Comparison of ENCODE assay signal across 23 mouse cellular contexts in the genomic region with DNA sequence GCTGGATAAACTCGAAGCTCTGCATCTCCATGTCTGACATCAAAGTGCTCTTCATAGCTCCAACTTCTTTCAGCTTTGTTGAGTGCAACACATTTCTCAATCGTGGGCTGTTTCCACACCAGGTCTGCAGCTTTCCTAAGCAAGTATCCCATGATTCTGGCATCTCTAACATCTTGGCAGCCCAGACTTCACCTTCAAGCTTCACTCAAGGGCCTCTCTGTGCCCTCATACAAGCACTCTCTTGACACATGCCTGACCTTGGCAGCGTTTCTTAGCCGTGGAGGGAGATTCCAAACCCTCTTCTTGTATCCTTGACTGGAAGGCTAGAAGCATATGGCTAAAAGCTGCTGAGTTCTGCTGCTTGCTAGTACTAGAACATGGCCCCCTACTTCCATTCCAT. TPM values are rescaled to one million over a fixed set of nuclear protein-coding genes. Genes with fewer than 3 reads are reported as not detected.
"Had no signal": no experiment of that assay in that cellular context is flagged by ENCODE, and none has a peak within 500 bp of the region (broad histone marks: within the 10 kb centered on the region; RNA-seq: fewer than 3 reads in every experiment).

No protein-coding gene starts in this region.

- H3K4me3 ChIP-seq: kidney, embryonic 15.5 days; limb, embryonic 12.5 days; limb, embryonic 15.5 days; midbrain, embryonic 12.5 days; myocyte; neural tube, embryonic 13.5 days had no signal

- ATAC-seq: liver, postnatal 0 days; midbrain, embryonic 16.5 days had no signal

- H3K27ac ChIP-seq: kidney, embryonic 15.5 days; limb, embryonic 12.5 days; limb, embryonic 15.5 days; liver, embryonic 14.5 days; macrophage; midbrain, embryonic 12.5 days; neural tube, embryonic 13.5 days had no signal

- H3K4me1 ChIP-seq: kidney, embryonic 15.5 days; limb, embryonic 12.5 days; limb, embryonic 15.5 days; midbrain, embryonic 12.5 days; neural tube, embryonic 13.5 days had no signal

- H3K9ac ChIP-seq: kidney, embryonic 15.5 days; limb, embryonic 12.5 days; limb, embryonic 15.5 days; liver, embryonic 14.5 days; liver, postnatal 0 days; midbrain, embryonic 12.5 days; neural tube, embryonic 13.5 days had no signal

- H3K4me2 ChIP-seq: kidney, embryonic 15.5 days; limb, embryonic 12.5 days; limb, embryonic 15.5 days; liver, embryonic 11.5 days; midbrain, embryonic 12.5 days; neural tube, embryonic 13.5 days had no signal

- H3K27me3 ChIP-seq: kidney, embryonic 15.5 days; limb, embryonic 12.5 days; limb, embryonic 15.5 days; midbrain, embryonic 12.5 days; neural tube, embryonic 13.5 days had no signal

- H3K36me3 ChIP-seq: limb, embryonic 12.5 days; limb, embryonic 15.5 days; midbrain, embryonic 12.5 days; neural tube, embryonic 13.5 days had no signal

- H3K9me3 ChIP-seq: kidney, embryonic 15.5 days; limb, embryonic 12.5 days; limb, embryonic 15.5 days; midbrain, embryonic 12.5 days; neural tube, embryonic 13.5 days had no signal

- DNase-seq: kidney, adult 11 months; kidney, adult 8-10 months; kidney, postnatal 14 days; kidney, postnatal 4 days; left cerebral cortex, postnatal 4 days; liver, postnatal 0 days; retina, postnatal 1 day; right cerebral cortex, postnatal 25 days; thymus, adult 18-20 months; thymus, postnatal 4 days had no signal

RNA-seq across cellular contexts. Expression of a gene that starts 38.6 kb away (rescaled TPM):
- total RNA-seq: megakaryocyte, adult 5-6 weeks; monocyte, adult 5-6 weeks; neutrophil, adult 5-6 weeks had no signal
- polyA plus RNA-seq: macrophage had no signal
